Mouse (Mus musculus) liver, adult (tissue): ENCODE measurements around the gene Upf2.

Experiments
- GATA4 ChIP-seq: IDR thresholded peaks from 2 replicates; pipeline ENCODE4 v1.6.1; 2014; ENCODE audit warnings: mild to moderate bottlenecking, low read length; ENCODE audit not compliant: insufficient replicate concordance

Upf2 gene

GRCm38 (mm10) chr2:5950766-5951595 is at the start of gene Upf2:
TSS of gene Upf2 (plus strand) at chr2:5951469.
- 0 out of 2 replicates have a peak, but pooled peaks have one; percentile 46 for TF ChIP-seq GATA4

GRCm38 (mm10) chr2:5906092-5906491 is 45.2 kb upstream of the Upf2 start:
- no peak for TF ChIP-seq GATA4

- TF ChIP-seq GATA4, result no peak
Observed at GRCm38 (mm10) chr2:5906625-5907024, 44.6 kb upstream of the Upf2 start.

DNA sequence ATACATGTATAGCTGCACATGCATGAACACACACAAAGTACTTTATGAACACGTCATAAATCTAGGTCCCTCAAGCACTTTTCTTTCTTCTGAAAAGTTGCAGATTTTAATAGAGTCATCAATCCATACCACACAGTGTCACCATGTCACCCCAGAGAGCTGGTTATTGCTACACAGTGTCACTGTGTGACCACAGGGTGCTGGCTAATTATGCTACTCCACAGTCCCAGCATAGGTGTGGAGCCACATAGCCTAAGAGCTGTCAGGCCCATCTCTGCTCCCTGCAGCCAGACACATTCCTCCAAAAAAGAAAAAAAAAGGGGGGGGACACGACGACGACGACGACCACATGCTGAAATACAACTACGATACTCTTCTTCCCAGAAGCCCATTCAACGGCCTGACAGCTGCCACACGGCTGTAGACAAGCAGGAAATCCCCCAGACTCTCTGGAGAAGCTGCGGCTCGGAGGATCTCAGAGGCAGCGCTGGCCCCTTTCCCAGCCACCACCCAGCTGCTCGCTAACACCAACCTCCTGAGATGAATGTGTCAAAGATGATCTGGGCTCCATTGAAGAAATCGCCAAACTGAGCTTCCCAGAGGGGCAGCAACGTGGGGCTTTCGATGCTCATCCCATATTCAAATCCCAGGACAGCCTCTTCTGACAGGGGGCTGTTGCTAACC is 39.8 kb upstream of the Upf2 start:
- TF ChIP-seq GATA4, result no peak

DNA sequence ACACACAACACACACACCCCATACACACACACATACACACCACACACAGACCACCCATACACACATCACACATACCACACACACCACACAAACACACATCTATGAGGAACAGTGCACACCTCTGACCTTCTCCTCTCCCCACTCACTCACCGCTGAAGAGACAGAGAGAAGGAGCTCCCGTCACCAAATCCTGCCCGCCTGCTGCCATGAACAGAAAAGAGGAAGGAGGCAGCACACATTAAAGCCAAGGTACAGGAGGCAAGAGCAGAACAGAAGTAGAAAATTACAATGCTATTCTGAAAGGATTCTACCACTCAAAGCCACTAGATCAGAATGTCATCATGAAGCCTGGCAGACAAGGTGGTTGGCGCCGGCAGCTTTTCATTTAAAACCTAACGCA is 28.4 kb upstream of the Upf2 start:
- no peak for TF ChIP-seq GATA4

GRCm38 (mm10) chr2:5923786-5924185 is 27.5 kb upstream of the Upf2 start:
- no peak for TF ChIP-seq GATA4

- no peak for TF ChIP-seq GATA4
Observed at GRCm38 (mm10) chr2:5927481-5927880, 23.8 kb upstream of the Upf2 start.

DNA sequence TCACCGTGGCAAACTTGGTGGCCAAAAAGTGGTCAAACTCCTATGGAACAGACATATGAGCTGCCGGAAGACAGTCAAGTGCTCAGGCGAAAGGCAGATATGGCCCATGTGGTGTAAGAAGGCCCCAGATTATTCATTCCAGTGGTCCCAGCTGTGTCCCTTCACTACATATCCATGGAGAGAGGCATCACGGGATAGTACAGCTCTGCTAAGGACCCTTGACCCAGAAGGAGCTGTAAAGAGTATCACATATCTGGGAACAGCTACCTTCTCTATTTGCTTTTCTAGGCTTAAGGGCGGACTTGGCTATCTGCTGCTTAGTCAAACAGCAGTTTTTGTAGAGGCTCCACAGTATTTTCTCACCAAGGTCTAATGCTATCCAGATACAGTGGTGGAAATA is 21.5 kb upstream of the Upf2 start:
- TF ChIP-seq GATA4, result no peak

GRCm38 (mm10) chr2:5930291-5931054 is 20.8 kb upstream of the Upf2 start:
- TF ChIP-seq GATA4, result no peak

- TF ChIP-seq GATA4, result no peak
Observed at GRCm38 (mm10) chr2:5931938-5932337, 19.3 kb upstream of the Upf2 start.

DNA sequence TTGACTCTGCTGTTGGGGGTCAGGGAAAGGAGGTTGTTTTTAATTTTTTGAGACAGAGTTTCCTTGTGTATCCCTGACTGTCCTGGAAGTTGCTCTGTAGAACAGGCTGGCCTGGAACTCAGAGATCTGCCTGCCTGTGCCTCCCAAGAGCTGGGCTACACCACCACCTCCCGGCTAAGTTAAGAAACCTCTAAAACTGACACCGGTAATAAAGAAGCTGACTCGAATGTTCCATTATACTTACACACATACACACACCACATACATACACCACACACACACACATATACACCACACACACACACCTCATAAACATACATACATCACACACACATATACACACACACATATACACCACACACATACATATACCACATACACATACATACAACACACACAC is 16.3 kb upstream of the Upf2 start:
- no peak for TF ChIP-seq GATA4

DNA sequence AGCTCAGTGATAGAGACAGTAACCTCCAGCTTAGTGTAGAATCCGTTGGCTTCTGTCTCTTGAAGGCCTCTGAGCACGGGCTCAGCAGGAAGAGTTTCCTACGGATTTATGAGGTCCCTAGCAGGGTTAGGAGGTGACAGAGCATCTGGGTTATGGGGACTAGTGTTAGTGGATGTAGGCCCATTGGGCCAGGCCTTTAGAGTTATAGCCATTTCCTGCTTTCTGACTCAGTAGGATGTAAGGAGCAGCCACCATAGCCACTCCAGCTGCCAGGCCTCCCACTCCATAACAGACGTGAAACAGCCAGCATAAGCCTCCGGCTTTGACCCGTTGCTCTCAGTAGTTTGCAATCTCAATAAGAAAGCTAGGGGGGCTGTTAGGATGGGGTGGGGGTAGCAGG is 15.2 kb upstream of the Upf2 start:
- no peak for TF ChIP-seq GATA4

- TF ChIP-seq GATA4, result no peak
Observed at GRCm38 (mm10) chr2:5936550-5936949, 14.7 kb upstream of the Upf2 start.

GRCm38 (mm10) chr2:5939319-5939718 is 11.9 kb upstream of the Upf2 start:
- TF ChIP-seq GATA4, result no peak

GRCm38 (mm10) chr2:5939911-5940310 is 11.4 kb upstream of the Upf2 start:
- TF ChIP-seq GATA4, result no peak

DNA sequence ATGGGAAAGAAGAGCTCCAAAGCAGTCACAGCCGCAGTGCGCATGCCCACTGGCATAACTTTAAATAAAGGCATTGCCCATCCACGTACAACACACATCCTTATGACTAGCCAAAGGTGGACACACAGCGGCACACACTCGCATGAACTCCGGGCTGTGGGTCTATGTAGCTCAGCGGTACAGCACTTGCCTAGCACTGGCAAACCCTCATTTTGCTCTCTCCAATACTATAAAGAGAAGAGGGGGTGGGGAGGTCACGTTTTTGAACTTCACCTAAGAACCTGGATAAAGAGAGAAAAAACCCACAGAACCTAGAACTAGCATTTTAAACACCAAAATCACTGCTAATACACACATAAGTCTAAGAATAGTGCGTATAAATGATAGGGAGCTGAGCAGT is 10.3 kb upstream of the Upf2 start:
- no peak for TF ChIP-seq GATA4

- no peak for TF ChIP-seq GATA4
Observed at GRCm38 (mm10) chr2:5941861-5942415, 9.3 kb upstream of the Upf2 start.
